Mouse (Mus musculus) T-cell, adult 66 days (primary cell): ENCODE measurements around the gene Gatd1. TPM values are rescaled to one million over a fixed set of nuclear protein-coding genes. Genes with fewer than 3 reads are reported as not detected.

Source experiments
- total RNA-seq, 2 experiments: library from RNA; stranded (reverse); gene quantifications; 3 replicates in 1 of 2; 4 replicates in 1 of 2; pipeline ENCODE4 v1.2.4; 2023

Gene Gatd1
- total RNA-seq: 10 to 100 TPM; 38.3 to 40.0 TPM

DNA sequence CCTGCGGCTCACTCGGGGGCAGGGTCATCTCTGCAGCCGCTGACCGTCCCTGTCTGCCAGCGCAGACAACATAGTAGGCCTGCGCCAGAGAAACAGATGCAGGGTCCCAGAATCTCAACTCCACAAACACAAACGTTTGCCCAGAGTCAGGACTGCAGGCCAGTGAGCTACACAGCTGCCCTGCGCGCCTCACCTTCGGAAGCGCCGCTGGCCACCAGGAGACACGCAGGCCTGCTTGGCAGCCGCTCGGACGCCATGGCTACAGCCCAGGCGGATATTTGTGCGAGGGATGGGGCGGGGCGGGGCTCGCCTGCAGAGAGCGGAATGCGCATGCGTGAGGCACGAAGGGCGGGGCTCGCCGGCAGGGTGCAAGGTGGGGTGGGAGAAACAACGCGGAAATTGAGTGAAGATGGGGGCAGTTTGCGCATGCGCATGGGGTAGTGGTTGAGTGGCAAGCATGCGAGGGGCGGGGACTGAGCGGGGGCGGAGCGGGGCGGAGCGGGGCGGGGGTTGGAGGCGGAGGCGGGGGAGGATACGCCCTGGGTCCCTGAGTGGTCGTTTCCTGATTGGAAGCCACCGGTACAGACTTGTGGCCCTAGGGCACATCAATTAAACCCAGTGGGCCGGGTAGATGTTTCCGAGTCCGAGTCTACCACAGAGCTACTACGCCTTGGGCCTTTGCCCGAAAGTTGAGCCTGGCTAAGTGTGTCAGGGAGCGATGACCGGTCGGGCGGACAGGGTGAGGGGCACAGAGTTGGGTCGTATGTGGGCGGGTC is at the start of gene Gatd1:
Gatd1 (minus strand) TSS at position 328 of the 776 bp plus-strand sequence.

GRCm38 (mm10) chr7:141460391-141461113 is 46.6 kb upstream of the Gatd1 start, which contains the start of gene Cracr2b:
Cracr2b (plus strand) TSS chr7:141461094.

DNA sequence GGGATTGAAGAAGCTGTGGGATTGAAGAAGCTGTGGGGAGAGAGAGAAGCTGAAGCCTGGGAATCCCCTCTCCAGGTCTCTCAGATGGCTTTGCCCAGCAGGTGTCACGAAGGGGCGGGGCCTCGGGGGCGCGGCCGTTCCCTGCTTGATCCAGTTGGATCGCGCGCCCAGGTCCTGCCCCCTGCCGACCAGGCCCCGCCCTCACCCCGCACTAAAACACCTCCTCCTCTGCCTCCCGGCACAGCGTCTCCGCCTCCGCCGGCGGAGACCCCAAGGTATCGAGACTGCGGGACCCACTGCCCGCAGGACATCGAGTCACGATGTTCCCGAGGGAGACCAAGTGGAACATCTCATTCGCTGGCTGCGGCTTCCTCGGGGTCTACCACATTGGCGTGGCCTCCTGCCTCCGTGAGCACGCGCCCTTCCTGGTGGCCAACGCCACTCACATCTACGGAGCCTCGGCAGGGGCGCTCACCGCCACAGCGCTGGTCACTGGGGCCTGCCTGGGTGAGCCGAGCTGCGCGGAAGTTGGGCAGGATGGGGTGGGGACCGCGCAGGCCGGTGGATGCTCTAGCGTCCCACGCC is 41.1 kb upstream of the Gatd1 start, which contains the start of gene Pnpla2:
Pnpla2 (plus strand) TSS at position 232 of the 585 bp plus-strand sequence.

GRCm38 (mm10) chr7:141447110-141447991 is 33.4 kb upstream of the Gatd1 start, which contains the start of gene Rplp2:
Rplp2 (plus strand) TSS chr7:141447370.

GRCm38 (mm10) chr7:141443828-141444237 is 29.9 kb upstream of the Gatd1 start, which contains the start of gene Pidd1:
Pidd1 (minus strand) TSS chr7:141444025.

DNA sequence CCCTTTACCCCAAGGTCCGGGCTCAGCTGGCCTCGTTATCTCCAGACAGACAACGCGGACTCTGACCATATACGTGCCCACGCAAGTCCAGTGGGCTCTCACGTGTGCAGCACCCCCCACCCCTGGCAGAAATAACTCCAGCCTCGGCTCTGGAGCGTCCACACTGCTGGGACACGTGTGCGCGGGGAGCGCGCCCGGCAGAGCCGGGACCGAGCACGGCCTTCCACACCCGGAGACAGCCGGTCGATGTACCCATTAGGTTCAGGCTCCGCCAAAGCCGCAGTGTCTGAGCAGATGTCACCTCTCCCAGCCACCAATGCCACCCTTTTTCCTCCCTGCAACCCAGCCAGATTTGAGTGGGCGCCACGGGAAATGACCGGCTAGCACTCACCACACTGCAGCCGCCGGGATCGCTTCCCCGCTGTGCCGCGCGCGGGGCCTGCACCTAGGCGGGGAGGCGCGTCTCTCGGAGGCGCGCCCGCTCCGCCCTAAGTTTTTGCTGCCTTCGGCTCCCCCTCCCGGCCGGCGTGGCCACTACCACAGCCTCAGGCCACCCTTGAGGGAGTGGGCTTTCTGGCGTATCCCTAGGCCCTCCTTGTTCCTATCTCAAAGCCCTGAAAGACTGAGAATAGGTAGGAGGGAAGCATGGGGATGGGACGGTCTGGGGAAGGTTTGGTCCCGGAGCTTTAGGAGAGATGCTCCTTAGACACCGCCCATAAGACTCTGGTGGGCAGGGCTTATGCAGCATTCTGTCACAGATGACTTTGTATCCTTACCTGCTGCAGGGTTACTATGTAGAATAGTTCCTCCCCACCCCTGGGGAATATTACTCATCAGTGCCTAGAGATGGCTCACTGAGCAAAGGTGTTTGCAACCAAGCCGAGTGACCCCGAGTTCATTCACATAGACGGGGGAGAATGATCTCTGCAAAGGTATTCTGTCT is 23.5 kb upstream of the Gatd1 start, which contains the start of gene Slc25a22:
Slc25a22 (minus strand) TSS at position 715 of the 943 bp plus-strand sequence.

DNA sequence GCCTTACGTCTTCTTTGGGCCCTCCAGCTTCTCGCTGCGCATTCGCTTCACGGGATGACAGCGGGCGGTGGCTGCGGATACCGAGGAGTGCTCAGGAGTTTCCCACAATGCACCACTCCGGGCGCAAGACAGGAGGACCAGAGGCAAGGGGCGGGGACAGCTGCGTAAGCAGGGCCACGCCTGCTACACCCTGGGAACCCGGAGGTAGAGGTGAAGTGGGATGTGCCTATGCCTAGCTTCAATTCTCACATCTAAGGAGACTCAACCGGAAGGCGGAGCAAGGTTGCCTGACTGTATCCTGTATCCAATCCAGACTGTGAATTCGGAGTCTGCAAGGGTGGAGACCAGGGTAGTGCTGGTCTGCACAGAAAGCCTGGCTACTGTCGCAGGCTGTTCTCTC is 15.4 kb upstream of the Gatd1 start, which contains the start of gene Cend1:
Cend1 (minus strand) TSS at position 182 of the 400 bp plus-strand sequence.

DNA sequence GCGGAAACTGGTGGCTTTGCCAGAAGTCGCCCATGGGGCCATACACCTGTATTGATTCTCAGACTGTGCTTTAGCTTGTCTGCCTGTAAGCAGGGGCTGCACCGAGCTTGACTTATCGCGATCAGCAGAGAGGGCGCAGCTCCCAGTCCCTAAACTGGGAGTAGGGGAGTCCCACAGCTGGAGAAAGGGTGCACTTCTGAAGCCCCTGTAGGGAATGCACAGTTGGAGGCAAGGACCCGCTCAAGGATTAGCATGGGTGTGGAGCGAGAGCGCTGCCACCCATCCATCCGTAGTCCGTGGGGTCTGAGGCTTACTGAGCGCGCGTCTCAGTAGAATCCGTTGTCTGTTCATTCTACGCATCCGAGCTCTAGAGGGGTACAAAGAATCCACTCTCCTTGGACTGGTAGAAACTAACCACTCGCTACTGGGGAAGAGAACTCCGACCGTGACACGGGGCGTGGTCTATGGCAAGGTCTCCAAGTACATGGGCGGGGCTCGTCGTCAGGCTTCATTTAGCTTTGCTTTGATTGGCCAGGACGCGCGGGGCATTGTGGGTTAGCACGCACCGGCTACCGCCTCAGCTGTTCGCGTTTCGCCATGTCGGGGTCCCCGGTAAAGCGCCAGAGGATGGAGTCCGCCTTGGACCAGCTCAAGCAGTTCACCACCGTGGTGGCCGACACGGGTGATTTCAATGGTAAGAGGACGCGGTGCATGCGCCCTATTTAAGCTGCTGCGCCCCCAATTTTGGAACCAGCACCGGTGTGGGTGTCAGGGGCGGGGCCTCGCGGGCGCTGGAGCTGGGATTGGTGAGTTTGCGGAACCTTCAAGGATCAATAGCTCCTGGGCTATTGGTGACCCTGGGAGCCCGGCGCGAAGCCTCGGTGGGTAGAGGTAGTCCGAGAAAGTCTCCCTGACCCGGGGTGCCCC is 22.0 kb downstream of the Gatd1 start, which contains the start of gene Taldo1:
Taldo1 (plus strand) TSS at position 575 of the 927 bp plus-strand sequence.

Other genes starting within 250 kb of the Gatd1 start
- 10 to 100 TPM; 35.2 to 41.1 TPM for gene Rnh1, start 241.3 kb downstream of the Gatd1 start, total RNA-seq
- 10 to 100 TPM; 38.9 to 45.3 TPM for gene Hras, start 220.1 kb downstream of the Gatd1 start, total RNA-seq
- gene Lrrc56, start 220.0 kb downstream of the Gatd1 start, total RNA-seq: 1 to 10 TPM; 4.8 to 5.0 TPM
- 1 to 10 TPM; 2.4 to 2.6 TPM for gene Lmntd2, start 200.1 kb downstream of the Gatd1 start, total RNA-seq
- 1 to 10 TPM; 9.3 to 9.6 TPM for gene Rassf7, start 198.3 kb downstream of the Gatd1 start, total RNA-seq
- gene Phrf1, start 185.4 kb downstream of the Gatd1 start, total RNA-seq: 100 to 1,000 TPM; 173 to 177 TPM
- gene Irf7, start 147.7 kb downstream of the Gatd1 start, total RNA-seq: 10 to 100 TPM; 34.4 to 53.3 TPM
- gene Cdhr5, start 137.3 kb downstream of the Gatd1 start, total RNA-seq: not detected
- not detected for gene Sct, start 135.0 kb downstream of the Gatd1 start, total RNA-seq
- not detected for gene Drd4, start 122.1 kb downstream of the Gatd1 start, total RNA-seq
- gene Deaf1, start 86.4 kb downstream of the Gatd1 start, total RNA-seq: 10 to 100 TPM; 65.6 to 68.5 TPM
- 10 to 100 TPM; 20.7 to 21.2 TPM for gene Tmem80, start 86.4 kb downstream of the Gatd1 start, total RNA-seq
- under 1 TPM in 1 of 2 experiments, not detected in 1; 0.80 TPM for gene Eps8l2, start 75.3 kb downstream of the Gatd1 start, total RNA-seq
- 100 to 1,000 TPM in 1 of 2 experiments, 10 to 100 TPM in 1; 93.1 to 107 TPM for gene Taldo1, start 21.9 kb downstream of the Gatd1 start, total RNA-seq
- gene Cend1, start 15.4 kb upstream of the Gatd1 start, total RNA-seq: not detected
- gene Slc25a22, start 23.8 kb upstream of the Gatd1 start, total RNA-seq: 10 to 100 TPM; 55.0 to 76.6 TPM
- gene Pidd1, start 29.9 kb upstream of the Gatd1 start, total RNA-seq: 1 to 10 TPM; 2.4 to 5.7 TPM
- 1,000 to 10,000 TPM; 3,530 to 3,735 TPM for gene Rplp2, start 33.2 kb upstream of the Gatd1 start, total RNA-seq
- gene Pnpla2, start 41.1 kb upstream of the Gatd1 start, total RNA-seq: 10 to 100 TPM; 52.1 to 58.8 TPM
- gene Cracr2b, start 47.0 kb upstream of the Gatd1 start, total RNA-seq: 1 to 10 TPM in 1 of 2 experiments, not detected in 1; 1.0 TPM
- gene Cd151, start 53.3 kb upstream of the Gatd1 start, total RNA-seq: 1 to 10 TPM; 7.2 to 8.9 TPM
- gene Polr2l, start 61.0 kb upstream of the Gatd1 start, total RNA-seq: 10 to 100 TPM; 17.0 to 21.1 TPM
- gene Tspan4, start 61.1 kb upstream of the Gatd1 start, total RNA-seq: 1 to 10 TPM; 2.2 to 2.8 TPM
- 10 to 100 TPM; 21.1 to 31.6 TPM for gene Chid1, start 125.7 kb upstream of the Gatd1 start, total RNA-seq
- gene Ap2a2, start 148.0 kb upstream of the Gatd1 start, total RNA-seq: 10 to 100 TPM; 53.8 to 54.1 TPM
- gene Muc6, start 241.2 kb upstream of the Gatd1 start, total RNA-seq: under 1 TPM in 1 of 2 experiments, not detected in 1; 0.06 TPM